Mouse (Mus musculus) kidney, embryonic 16.5 days (tissue): ENCODE results near the gene Pgrmc2. TPM values are rescaled to one million over a fixed set of nuclear protein-coding genes. Genes with fewer than 3 reads are reported as not detected.

Experiments used
- ATAC-seq: fragments of 200-750 bp; cut with Nextera tagmentation; 2 replicates; pipeline ENCODE4 v1.8.0; 2017; ENCODE audit warnings: moderate TSS enrichment; ENCODE audit not compliant: low FRiP score, low TSS enrichment
- H3K27ac ChIP-seq: fragments of 300-500 bp; sonication (generic); 2 replicates; pipeline ENCODE4 v1.5.1; 2014; ENCODE audit warnings: low read length
- H3K27me3 ChIP-seq: fragments of 300-500 bp; sonication (generic); 2 replicates; pipeline ENCODE4 v1.6.1; 2014; ENCODE audit warnings: low read length, control low read depth, mixed read lengths; ENCODE audit not compliant: insufficient read depth
- H3K36me3 ChIP-seq: fragments of 300-500 bp; sonication (generic); 2 replicates; pipeline ENCODE4 v1.6.1; 2014; ENCODE audit warnings: low read length, control low read depth, mixed read lengths; ENCODE audit not compliant: insufficient read depth
- H3K4me1 ChIP-seq: fragments of 300-500 bp; sonication (generic); 2 replicates; pipeline ENCODE4 v1.6.1; 2014; ENCODE audit warnings: low read length, control low read depth, mixed read lengths; ENCODE audit not compliant: insufficient read depth
- H3K4me2 ChIP-seq: fragments of 300-500 bp; sonication (generic); replicated peaks from 2 replicates; pipeline ENCODE4 v1.6.1; 2014; ENCODE audit warnings: low read depth, low read length
- H3K4me3 ChIP-seq: fragments of 300-500 bp; sonication (generic); 2 replicates; pipeline ENCODE4 v1.5.1; 2014; ENCODE audit warnings: mild to moderate bottlenecking, low read length
- H3K9ac ChIP-seq: fragments of 300-500 bp; sonication (generic); replicated peaks from 2 replicates; pipeline ENCODE4 v1.6.1; 2014; ENCODE audit warnings: low read length
- H3K9me3 ChIP-seq: fragments of 300-500 bp; sonication (generic); 2 replicates; pipeline ENCODE4 v1.6.1; 2016; ENCODE audit warnings: low read length, control low read depth
- WGBS: fragments of 180-500 bp; shearing (Covaris S2); extraction: QIAGEN DNeasy Blood & Tissue Kit; methylation state at CpG from one replicate; pipeline ENCODE4 v1.1.7; 2014; 5-methylcytosine and 5-hydroxymethylcytosine counted together
- polyA plus RNA-seq: library from polyadenylated mRNA; unstranded; fragments of >200 nt; fragmentation: Nextera tagmentation; extraction: Ambion mirVana; gene quantifications from 2 replicates; pipeline ENCODE4 v1.2.1, GENCODE M21; 2015

Pgrmc2 gene
- 35.9 and 39.3 TPM in 2 replicates for polyA plus RNA-seq

DNA sequence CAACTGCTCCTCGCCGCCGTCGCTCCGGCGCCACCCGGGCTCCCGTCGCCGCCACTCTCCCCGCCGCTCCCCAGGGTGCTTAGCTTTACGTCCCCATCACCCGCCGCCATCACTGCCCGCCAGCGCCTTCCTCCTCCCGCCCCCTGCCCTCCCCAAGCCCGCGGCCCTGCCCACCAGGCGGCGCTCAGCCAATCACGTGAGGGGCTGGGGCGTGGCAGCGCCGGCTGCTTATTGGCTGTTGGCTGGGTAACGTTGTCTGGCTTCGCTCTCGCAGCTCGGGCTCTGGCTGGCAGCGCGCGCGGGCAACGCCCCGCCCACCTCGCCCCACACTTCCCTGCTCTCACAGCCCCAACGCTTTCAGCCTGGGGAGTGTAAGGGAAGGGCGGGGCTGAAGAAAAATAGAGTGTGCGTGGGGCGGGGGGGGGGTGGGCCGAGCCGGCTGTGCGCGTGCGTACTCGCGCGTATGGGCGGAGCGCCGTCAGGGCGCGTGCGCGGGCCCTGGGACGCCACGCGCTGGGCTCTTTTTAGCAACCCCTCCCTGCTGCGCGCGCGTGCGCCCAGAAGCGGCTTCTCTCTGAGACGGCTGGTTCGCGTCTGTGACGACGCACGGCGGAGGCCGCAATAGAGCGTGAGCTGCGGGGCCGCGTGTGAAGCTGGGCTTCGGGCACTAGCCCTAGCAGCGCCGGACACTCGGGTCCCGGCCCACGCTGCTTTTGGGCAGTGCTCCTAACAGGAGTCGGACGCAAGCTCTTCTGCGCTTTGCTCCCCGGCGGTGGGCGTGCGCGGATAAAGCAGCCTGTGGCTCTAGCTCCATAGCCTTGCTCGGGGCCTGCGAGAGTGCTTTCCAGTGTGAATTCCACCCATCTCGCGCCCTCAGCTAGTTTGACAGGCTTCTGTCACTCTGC is at the start of gene Pgrmc2:
Pgrmc2 (minus strand) TSS at position 162 of the 905 bp plus-strand sequence.
- Histone ChIP-seq H3K4me2 (peak within 1 kb of the TSS; percentile 71), H3K4me1 (peaks cover 17% of the 10 kb centered on the region), H3K4me3 (peak within 1 kb of the TSS; percentile 93), H3K27ac (peak within 1 kb of the TSS; percentile 82), H3K36me3 (no peaks in the 10 kb centered on the region), H3K9me3 (no peaks in the 10 kb centered on the region), H3K27me3 (no peaks in the 10 kb centered on the region), H3K9ac (peak within 1 kb of the TSS; percentile 84)
- peak; percentile 98 for ATAC-seq
- under 1% methylated on average over 92 of the region's 95 CpGs for WGBS

DNA sequence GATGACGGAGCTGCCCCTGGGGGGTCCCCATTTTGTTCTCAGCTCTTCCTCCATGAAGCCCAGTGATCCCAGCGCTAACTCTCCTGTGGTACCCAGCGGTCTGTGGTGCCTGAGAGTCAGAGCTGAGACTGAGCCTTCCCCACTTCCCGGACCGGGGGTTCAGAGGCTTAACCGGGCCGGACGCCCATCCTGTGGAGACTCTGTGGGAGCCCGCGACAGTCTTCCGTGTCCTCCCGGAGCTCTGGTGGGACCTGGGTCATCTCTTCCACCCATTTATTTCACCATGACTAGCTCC is 41.1 kb upstream of the Pgrmc2 start:
- WGBS: 35% methylated on average over 12 of the region's 12 CpGs
- no peak overlapping the region for H3K9ac ChIP-seq
- no peak for ATAC-seq
- no peaks in the 10 kb centered on the region for H3K36me3 ChIP-seq
- peaks cover 2% of the 10 kb centered on the region; the same call in 1 of the 2 replicates for H3K27me3 ChIP-seq
- H3K4me1 ChIP-seq: no peaks in the 10 kb centered on the region
- H3K4me3 ChIP-seq: no peak overlapping the region
- H3K9me3 ChIP-seq: no peaks in the 10 kb centered on the region
- no peak overlapping the region for H3K4me2 ChIP-seq
- no peak overlapping the region for H3K27ac ChIP-seq

DNA sequence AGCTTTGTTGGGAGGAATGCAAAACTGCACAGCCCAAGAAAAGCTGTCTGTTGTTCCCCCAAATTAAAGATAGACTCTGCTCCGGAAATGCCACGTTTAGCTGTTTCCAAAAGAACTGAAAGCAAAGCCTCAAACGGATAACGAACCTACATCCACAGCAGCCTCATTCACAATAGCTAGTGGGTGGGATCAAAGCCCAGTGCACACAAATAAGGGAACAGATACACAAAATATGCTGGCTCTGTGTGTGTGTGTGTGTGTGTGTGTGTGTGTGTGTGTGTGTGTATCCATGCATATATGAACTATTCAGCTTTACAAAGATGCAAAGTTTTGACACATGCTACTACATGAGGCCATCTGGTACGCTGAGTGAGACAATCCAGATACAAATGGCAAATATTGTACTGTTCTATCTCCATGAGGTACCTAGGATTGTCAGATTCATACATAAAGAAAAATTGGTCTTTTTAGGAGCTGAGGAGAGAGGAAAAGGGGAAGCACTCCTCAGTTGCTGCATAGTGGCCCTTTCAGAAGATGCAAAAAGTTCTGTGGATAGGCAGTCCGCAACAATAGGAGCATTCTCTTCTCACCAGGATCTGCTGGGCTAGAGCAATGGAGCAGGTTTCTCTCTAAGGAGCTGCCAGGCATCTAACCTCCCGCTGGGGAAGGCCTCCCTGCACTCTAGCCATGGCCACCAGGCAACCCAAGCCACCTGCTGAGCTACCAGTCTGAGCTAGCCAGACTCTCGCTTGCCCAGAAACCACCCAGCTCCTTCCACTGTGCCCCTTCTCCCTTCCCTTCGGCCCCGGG is 40.5 kb upstream of the Pgrmc2 start:
- no peaks in the 10 kb centered on the region for H3K36me3 ChIP-seq
- H3K4me3 ChIP-seq: no peak overlapping the region
- no peaks in the 10 kb centered on the region for H3K4me1 ChIP-seq
- peaks cover 2% of the 10 kb centered on the region; the same call in 1 of the 2 replicates for H3K27me3 ChIP-seq
- WGBS: 44% methylated on average over 10 of the region's 10 CpGs
- H3K27ac ChIP-seq: no peak overlapping the region
- no peaks in the 10 kb centered on the region for H3K9me3 ChIP-seq
- no peak overlapping the region for H3K9ac ChIP-seq
- ATAC-seq: no peak
- H3K4me2 ChIP-seq: no peak overlapping the region

DNA sequence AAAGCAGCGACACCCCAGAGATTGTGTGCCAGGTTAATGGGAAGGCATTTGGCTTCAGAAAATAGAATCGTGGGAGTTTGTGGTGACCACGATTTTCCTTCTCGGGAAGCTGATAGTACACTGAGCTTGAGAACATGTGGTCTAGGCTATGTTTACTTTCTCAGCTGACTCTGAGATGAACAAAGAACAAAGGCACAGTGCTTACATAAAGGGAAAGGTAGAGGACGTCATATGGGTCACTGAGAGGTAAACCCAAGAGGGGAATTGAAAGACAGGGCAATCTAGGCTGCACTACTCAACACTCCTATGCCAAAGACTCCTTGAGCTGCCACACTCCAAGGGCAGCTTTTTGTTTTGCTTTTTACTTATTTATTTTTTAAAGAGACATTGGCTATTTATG is 35.3 kb upstream of the Pgrmc2 start:
- Histone ChIP-seq H3K36me3 (no peaks in the 10 kb centered on the region), H3K4me1 (no peaks in the 10 kb centered on the region), H3K27ac (no peak overlapping the region), H3K9me3 (no peaks in the 10 kb centered on the region), H3K4me3 (no peak overlapping the region), H3K27me3 (no peaks in the 10 kb centered on the region), H3K9ac (no peak overlapping the region), H3K4me2 (no peak overlapping the region)
- no peak for ATAC-seq
- 73% methylated on average over 5 of the region's 5 CpGs for WGBS

DNA sequence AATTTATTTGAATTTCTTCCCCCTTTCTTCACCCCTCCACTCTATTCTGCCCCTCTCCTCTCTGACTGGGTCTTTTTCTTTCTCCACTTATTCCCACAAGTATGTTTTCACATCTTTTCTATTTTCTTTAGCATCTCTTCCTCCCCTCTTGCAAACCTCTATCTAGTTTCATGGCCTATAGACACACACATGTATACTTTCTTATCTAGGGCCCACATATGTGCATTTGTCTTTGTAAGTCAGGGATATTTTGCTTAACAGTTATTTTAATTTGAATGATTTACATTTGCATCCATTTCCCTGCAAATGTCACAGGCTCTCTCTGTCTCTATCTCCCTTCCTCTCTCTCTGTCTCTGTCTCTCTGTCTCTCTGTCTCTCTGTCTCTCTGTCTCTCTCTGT is 34.6 kb upstream of the Pgrmc2 start:
- Histone ChIP-seq H3K27me3 (no peaks in the 10 kb centered on the region), H3K36me3 (no peaks in the 10 kb centered on the region), H3K4me2 (no peak overlapping the region), H3K27ac (no peak overlapping the region), H3K9me3 (no peaks in the 10 kb centered on the region), H3K4me3 (no peak overlapping the region), H3K9ac (no peak overlapping the region), H3K4me1 (no peaks in the 10 kb centered on the region)
- no peak for ATAC-seq

DNA sequence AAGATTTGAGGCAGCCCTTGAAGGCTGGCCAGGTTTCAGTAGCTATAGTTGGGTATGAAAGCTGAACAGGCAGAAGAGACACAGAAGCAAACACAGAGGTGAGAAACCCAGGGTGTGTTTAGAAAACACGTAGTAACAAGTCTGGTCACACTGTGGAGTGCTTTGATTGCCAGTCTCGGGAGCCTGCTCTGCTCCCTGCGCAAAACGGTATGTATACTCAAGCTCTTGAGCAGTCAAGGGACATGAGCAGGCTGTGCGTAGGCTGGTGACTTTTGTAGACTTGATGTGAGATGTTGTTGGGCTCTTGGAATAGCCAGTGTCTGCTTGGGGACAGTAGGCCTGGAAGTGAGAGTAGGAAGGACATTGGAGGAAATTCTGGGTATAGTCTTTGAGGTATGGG is 30.3 kb upstream of the Pgrmc2 start:
- Histone ChIP-seq H3K4me3 (no peak overlapping the region), H3K4me2 (no peak overlapping the region), H3K27ac (no peak overlapping the region), H3K36me3 (no peaks in the 10 kb centered on the region), H3K9ac (no peak overlapping the region), H3K4me1 (peaks cover 4% of the 10 kb centered on the region), H3K9me3 (no peaks in the 10 kb centered on the region), H3K27me3 (no peaks in the 10 kb centered on the region)
- ATAC-seq: no peak
- WGBS: 38% methylated on average over 5 of the region's 5 CpGs

DNA sequence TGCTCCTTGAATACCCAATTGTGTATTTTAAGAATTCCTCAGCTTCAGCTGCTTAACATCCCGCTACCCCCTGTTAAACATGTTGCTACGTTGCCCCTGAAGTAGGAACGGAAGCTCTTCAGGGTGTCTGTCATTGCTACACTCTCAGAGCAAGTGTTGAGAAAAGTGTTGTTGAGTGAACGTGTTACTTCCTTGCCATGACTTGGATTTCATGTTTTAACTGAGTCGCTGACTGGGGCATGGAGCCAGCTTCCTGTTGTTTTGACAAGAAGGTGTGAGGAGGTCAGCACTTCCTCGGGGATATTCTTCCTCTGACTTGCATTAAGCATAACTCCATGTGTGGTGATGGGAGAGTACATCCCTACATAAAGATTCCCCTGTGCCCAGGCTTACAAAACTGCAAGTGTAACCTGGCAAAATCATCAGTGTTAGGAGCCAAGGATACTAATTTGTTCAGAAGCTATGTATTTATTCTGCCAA is 25.5 kb upstream of the Pgrmc2 start:
- Histone ChIP-seq H3K36me3 (no peaks in the 10 kb centered on the region), H3K27me3 (no peaks in the 10 kb centered on the region), H3K9ac (no peak overlapping the region), H3K4me3 (no peak overlapping the region), H3K27ac (no peak overlapping the region), H3K9me3 (no peaks in the 10 kb centered on the region), H3K4me1 (peaks cover 11% of the 10 kb centered on the region), H3K4me2 (peak overlapping the region; percentile 24)
- 10% methylated on average over 6 of the region's 6 CpGs for WGBS
- ATAC-seq: no peak

DNA sequence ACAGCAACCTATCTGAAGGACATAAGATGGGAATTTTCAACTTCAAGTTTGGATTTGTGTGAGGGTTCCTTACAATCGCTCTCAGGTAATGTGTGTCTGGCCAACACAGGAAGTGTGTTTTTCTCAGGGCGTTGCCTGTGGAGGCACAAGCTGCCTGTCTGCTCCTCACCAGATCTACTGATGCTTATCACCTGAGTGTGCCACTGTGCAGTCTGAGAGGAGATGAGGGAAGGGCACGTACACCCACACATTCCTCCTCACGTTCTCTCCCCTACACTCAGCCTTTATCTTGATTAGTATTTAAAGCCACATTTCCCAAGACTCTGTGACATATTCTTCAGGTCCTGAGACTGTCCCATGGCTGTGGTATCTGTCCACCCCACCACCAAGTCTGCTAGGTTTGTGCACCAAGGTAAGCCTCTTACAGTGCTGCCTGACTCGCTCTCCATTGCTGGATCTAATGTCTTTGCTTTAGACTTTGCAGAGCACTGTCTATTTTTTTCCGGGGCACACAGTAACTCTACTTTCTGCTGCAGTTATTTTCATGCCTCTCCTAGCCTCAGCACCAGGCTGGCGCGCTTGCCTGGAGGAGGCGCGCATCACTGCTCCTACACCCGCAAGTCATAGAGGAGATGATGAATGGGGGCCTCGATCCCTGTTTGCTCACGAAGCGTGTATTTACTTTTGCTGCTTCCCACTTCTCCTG is 24.9 kb upstream of the Pgrmc2 start:
- no peak overlapping the region for H3K9ac ChIP-seq
- no peaks in the 10 kb centered on the region for H3K36me3 ChIP-seq
- H3K4me2 ChIP-seq: peak overlapping the region; percentile 24
- WGBS: 30% methylated on average over 14 of the region's 14 CpGs
- peaks cover 11% of the 10 kb centered on the region for H3K4me1 ChIP-seq
- ATAC-seq: peak; percentile 61; the same call in 1 of the 2 replicates
- H3K27ac ChIP-seq: no peak overlapping the region
- H3K9me3 ChIP-seq: no peaks in the 10 kb centered on the region
- H3K27me3 ChIP-seq: no peaks in the 10 kb centered on the region
- H3K4me3 ChIP-seq: no peak overlapping the region

DNA sequence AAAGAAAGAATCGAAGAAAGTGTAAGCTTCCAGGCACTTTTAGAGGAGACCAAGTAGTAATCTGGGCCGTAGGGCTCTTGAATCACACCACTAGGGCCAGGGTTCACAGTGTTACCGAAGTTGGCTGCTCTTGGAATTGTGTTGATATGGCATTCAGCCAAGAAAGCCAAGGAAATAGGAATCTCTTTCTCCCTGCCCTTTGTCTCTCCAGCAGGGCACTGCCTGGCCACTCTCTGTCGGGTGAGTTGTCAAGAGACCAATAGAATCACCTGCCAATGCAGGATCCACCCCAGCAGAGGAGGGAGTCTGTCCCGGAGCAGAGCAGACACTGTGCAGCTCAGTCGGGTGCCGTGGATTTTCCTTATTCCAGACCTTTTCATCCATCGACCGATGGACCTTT is 19.1 kb upstream of the Pgrmc2 start:
- Histone ChIP-seq H3K9me3 (0 out of 2 replicates have a peak, but pooled peaks cover 3% of the 10 kb centered on the region), H3K4me2 (no peak overlapping the region), H3K9ac (no peak overlapping the region), H3K27ac (no peak overlapping the region), H3K4me3 (no peak overlapping the region), H3K36me3 (no peaks in the 10 kb centered on the region), H3K4me1 (no peaks in the 10 kb centered on the region), H3K27me3 (no peaks in the 10 kb centered on the region)
- no peak for ATAC-seq
- WGBS: 81% methylated on average over 9 of the region's 9 CpGs
